Mouse (Mus musculus): ENCODE results near the gene Ppp1r2.

GRCm38 (mm10) chr16:31278581-31278980 lies 3.5 kb upstream of the Ppp1r2 start:
- TF ChIP-seq CTCF (IDR thresholded peaks at IDR 0.05): no peak
- no peak for TF ChIP-seq EP300 (IDR thresholded peaks at IDR 0.05)

All from lung, postnatal 0 days (tissue).